Mouse (Mus musculus) forebrain, embryonic 13.5 days (tissue): ENCODE measurements at regions not wholly inside any gene's neighbourhood (a gene's known extent, or its start where the extent isn't known, plus 50 kb on each side); places are given as distances from the start of the nearest gene placed in this dataset.

ENCODE experiments used
- ATAC-seq: fragments of 200-750 bp; cut with Nextera tagmentation; 2 replicates; pipeline ENCODE4 v1.8.0; 2017
- H3K27ac ChIP-seq: fragments of 300-500 bp; sonication (generic); 2 replicates; pipeline ENCODE4 v1.5.1; 2015; ENCODE audit warnings: inconsistent platforms, mild to moderate bottlenecking, moderate library complexity
- H3K27me3 ChIP-seq: fragments of 300-500 bp; sonication (generic); 2 replicates; pipeline ENCODE4 v1.6.1; 2015; ENCODE audit warnings: mild to moderate bottlenecking, inconsistent platforms
- H3K36me3 ChIP-seq: fragments of 300-500 bp; sonication (generic); 2 replicates; pipeline ENCODE4 v1.6.1; 2015; ENCODE audit warnings: mild to moderate bottlenecking, inconsistent platforms; ENCODE audit not compliant: poor library complexity, severe bottlenecking
- H3K4me1 ChIP-seq: fragments of 300-500 bp; sonication (generic); 2 replicates; pipeline ENCODE4 v1.6.1; 2015; ENCODE audit warnings: inconsistent platforms
- H3K4me2 ChIP-seq: fragments of 300-500 bp; sonication (generic); 2 replicates; pipeline ENCODE4 v1.6.1; 2015; ENCODE audit warnings: inconsistent platforms, mild to moderate bottlenecking, moderate library complexity
- H3K4me3 ChIP-seq: fragments of 300-500 bp; sonication (generic); 2 replicates; pipeline ENCODE4 v1.5.1; 2015; ENCODE audit warnings: mild to moderate bottlenecking, inconsistent platforms
- H3K9ac ChIP-seq: fragments of 300-500 bp; sonication (generic); 2 replicates; pipeline ENCODE4 v1.6.1; 2015; ENCODE audit warnings: mild to moderate bottlenecking, inconsistent platforms
- H3K9me3 ChIP-seq: fragments of 300-500 bp; sonication (generic); replicated peaks from 2 replicates; pipeline ENCODE4 v1.6.1; 2016; ENCODE audit warnings: inconsistent platforms
- WGBS: fragments of 180-500 bp; shearing (Covaris S2); methylation state at CpG from one replicate; pipeline ENCODE4 v1.1.7; 2015; 5-methylcytosine and 5-hydroxymethylcytosine counted together

- ATAC-seq: no peak
Measured at GRCm38 (mm10) chr16:5578333-5578732, 306.8 kb upstream of the Rbfox1 start.

GRCm38 (mm10) chr16:5572780-5573179 lies 312.4 kb upstream of the Rbfox1 start:
- peak; percentile 90 for ATAC-seq
- no peak overlapping the region for H3K4me3 ChIP-seq
- peak overlapping the region; percentile 64 for H3K27ac ChIP-seq

More at GRCm38 (mm10) chr16:5578333-5578732, 306.8 kb upstream of the Rbfox1 start:
- WGBS: 13% methylated on average over 3 of the region's 3 CpGs
- H3K4me3 ChIP-seq: no peak overlapping the region
- no peaks in the 10 kb centered on the region for H3K36me3 ChIP-seq
- H3K9ac ChIP-seq: no peak overlapping the region
- peaks cover 24% of the 10 kb centered on the region for H3K4me1 ChIP-seq
- H3K27me3 ChIP-seq: no peaks in the 10 kb centered on the region
- H3K27ac ChIP-seq: no peak overlapping the region
- no peaks in the 10 kb centered on the region; the same call in 1 of the 2 replicates for H3K9me3 ChIP-seq
- H3K4me2 ChIP-seq: no peak overlapping the region

GRCm38 (mm10) chr16:5570619-5571018 lies 314.5 kb upstream of the Rbfox1 start:
- Histone ChIP-seq H3K4me3 (no peak overlapping the region), H3K9me3 (no peaks in the 10 kb centered on the region), H3K4me2 (no peak overlapping the region), H3K9ac (no peak overlapping the region), H3K27me3 (no peaks in the 10 kb centered on the region), H3K27ac (no peak overlapping the region), H3K36me3 (no peaks in the 10 kb centered on the region), H3K4me1 (peaks cover 46% of the 10 kb centered on the region)
- 93% methylated on average over 4 of the region's 4 CpGs for WGBS
- ATAC-seq: no peak

More at GRCm38 (mm10) chr16:5572780-5573179, 312.4 kb upstream of the Rbfox1 start:
- Histone ChIP-seq H3K4me1 (peaks cover 46% of the 10 kb centered on the region), H3K27me3 (no peaks in the 10 kb centered on the region), H3K9ac (no peak overlapping the region), H3K36me3 (no peaks in the 10 kb centered on the region), H3K4me2 (no peak overlapping the region), H3K9me3 (no peaks in the 10 kb centered on the region)

DNA sequence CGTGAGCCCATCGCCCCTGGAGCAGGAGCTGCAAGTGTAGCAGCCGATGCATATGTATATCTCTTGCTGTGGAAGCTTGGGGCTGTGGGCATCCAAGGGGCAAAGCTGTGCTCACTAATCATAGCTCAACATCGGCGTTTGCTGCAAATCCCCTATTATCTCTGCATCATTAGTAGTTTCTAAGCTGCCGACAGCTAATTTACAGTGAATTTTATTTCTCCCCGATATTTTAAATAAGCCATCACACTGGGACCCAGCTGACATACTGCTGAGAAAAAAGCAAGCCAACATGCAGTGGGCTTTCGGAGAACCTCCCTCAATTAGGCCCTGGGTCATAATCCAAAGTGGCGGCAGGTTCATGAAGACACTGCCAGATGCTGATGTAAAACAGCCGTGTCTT lies 313.3 kb upstream of the Eef2kmt start:
- no peaks in the 10 kb centered on the region for H3K36me3 ChIP-seq
- WGBS: 36% methylated on average over 10 of the region's 10 CpGs
- H3K27ac ChIP-seq: peak overlapping the region; percentile 7; the same call in 1 of the 2 replicates
- ATAC-seq: no peak
- no peak overlapping the region for H3K4me2 ChIP-seq
- no peaks in the 10 kb centered on the region for H3K9me3 ChIP-seq
- H3K4me3 ChIP-seq: no peak overlapping the region
- no peak overlapping the region for H3K9ac ChIP-seq
- peaks cover 37% of the 10 kb centered on the region for H3K4me1 ChIP-seq
- H3K27me3 ChIP-seq: no peaks in the 10 kb centered on the region

DNA sequence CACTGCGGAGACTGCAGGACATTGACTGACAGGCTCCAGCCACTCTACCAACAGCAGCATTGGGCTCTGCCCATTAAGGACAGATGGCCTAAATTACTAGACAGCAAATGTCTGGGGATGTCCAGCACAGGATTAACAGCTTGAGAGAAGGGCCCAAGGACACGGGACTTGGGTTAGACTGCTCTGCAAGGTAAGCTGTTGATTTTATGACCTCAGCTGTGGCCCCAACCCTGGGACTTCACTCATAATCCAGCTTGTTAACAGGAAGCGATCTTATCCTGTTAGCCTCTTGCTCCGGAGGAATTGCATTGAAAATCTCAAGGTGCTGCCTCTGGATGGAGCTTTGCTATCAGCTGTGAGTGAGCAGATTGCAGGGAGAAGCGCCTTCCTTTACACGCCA lies 293.2 kb upstream of the Eef2kmt start:
- Histone ChIP-seq H3K4me1 (no peaks in the 10 kb centered on the region), H3K4me3 (no peak overlapping the region), H3K9ac (no peak overlapping the region), H3K9me3 (no peaks in the 10 kb centered on the region), H3K4me2 (no peak overlapping the region), H3K36me3 (no peaks in the 10 kb centered on the region), H3K27me3 (no peaks in the 10 kb centered on the region), H3K27ac (no peak overlapping the region)
- 68% methylated on average over 6 of the region's 6 CpGs for WGBS
- no peak for ATAC-seq

DNA sequence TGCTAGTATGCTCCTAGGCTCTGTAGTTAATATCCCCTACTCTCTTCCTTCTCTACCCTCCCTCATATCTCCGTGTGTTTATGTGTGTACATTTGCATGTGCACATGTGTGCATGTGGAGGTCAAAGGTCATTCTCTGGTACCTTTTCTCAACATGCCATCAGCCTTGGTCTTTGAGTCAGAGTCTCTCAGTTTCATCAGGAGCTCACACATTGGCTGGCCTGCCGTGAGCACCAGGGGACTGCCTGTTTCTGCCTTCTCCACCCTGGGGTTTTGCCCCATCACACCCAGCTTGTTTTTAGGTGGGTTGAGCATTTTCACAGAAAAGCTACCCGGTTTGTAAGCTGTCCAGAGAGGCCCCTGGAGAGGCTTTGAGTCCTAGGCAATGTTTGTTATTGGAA lies 292.8 kb upstream of the Eef2kmt start:
- no peak for ATAC-seq
- no peak overlapping the region for H3K4me2 ChIP-seq
- H3K36me3 ChIP-seq: no peaks in the 10 kb centered on the region
- no peaks in the 10 kb centered on the region for H3K27me3 ChIP-seq
- 73% methylated on average over 3 of the region's 3 CpGs for WGBS
- no peaks in the 10 kb centered on the region for H3K4me1 ChIP-seq
- H3K9me3 ChIP-seq: no peaks in the 10 kb centered on the region
- H3K9ac ChIP-seq: no peak overlapping the region
- H3K27ac ChIP-seq: no peak overlapping the region
- no peak overlapping the region for H3K4me3 ChIP-seq

DNA sequence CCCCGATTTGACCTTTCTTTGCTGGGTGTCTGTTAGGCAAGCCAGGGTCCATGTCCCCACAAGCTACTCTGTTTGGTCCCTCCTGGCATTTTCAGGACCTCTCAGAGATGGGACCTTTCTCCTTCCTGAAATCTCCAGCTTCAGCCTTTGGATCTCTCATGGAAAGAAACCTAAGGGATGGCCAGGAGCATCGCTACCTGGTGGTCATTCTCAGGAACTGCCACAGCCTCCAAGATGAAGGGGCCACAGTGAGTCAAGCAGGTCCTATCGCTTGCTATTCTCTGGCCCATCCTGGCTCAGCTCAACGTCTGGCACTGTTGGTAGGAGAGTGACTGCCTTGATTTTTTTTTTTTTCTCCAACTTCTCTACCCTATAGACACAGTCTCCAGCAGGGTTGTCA lies 291.0 kb upstream of the Eef2kmt start:
- Histone ChIP-seq H3K4me1 (no peaks in the 10 kb centered on the region), H3K36me3 (no peaks in the 10 kb centered on the region), H3K27ac (no peak overlapping the region), H3K9me3 (no peaks in the 10 kb centered on the region), H3K9ac (no peak overlapping the region), H3K4me2 (no peak overlapping the region), H3K4me3 (no peak overlapping the region), H3K27me3 (no peaks in the 10 kb centered on the region)
- ATAC-seq: no peak
- 64% methylated on average over 4 of the region's 4 CpGs for WGBS

DNA sequence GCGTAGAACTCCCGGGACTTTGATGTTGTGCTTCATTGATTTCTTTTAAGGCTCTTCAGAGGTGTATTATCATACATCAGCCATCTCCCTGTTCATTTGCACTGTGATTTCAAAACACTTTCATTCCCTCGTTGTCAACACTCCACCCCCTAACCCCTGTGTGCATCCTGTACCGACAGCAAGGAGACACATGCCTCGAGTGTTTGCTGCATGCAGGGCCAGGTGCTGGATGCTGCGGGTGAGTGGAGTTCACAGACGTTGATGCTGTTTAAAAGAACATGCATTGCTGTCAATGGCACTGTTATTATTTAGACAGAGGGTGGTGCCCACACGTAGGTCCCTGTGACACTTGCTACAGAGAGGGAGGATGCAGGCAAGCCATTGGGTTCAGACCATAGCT lies 290.0 kb upstream of the Eef2kmt start:
- H3K9ac ChIP-seq: no peak overlapping the region
- H3K4me2 ChIP-seq: no peak overlapping the region
- ATAC-seq: no peak
- no peak overlapping the region for H3K4me3 ChIP-seq
- no peaks in the 10 kb centered on the region for H3K36me3 ChIP-seq
- H3K9me3 ChIP-seq: no peaks in the 10 kb centered on the region
- no peak overlapping the region for H3K27ac ChIP-seq
- H3K27me3 ChIP-seq: no peaks in the 10 kb centered on the region
- WGBS: 41% methylated on average over 8 of the region's 8 CpGs
- H3K4me1 ChIP-seq: no peaks in the 10 kb centered on the region

- no peaks in the 10 kb centered on the region for H3K4me1 ChIP-seq
- no peak overlapping the region for H3K27ac ChIP-seq
- no peak overlapping the region for H3K4me2 ChIP-seq
- ATAC-seq: no peak
- H3K27me3 ChIP-seq: no peaks in the 10 kb centered on the region
- WGBS: 65% methylated on average over 2 of the region's 2 CpGs
- H3K36me3 ChIP-seq: no peaks in the 10 kb centered on the region
- H3K9ac ChIP-seq: no peak overlapping the region
- no peak overlapping the region for H3K4me3 ChIP-seq
- H3K9me3 ChIP-seq: no peaks in the 10 kb centered on the region
Measured at GRCm38 (mm10) chr16:5544436-5544835, 288.7 kb upstream of the Eef2kmt start.

DNA sequence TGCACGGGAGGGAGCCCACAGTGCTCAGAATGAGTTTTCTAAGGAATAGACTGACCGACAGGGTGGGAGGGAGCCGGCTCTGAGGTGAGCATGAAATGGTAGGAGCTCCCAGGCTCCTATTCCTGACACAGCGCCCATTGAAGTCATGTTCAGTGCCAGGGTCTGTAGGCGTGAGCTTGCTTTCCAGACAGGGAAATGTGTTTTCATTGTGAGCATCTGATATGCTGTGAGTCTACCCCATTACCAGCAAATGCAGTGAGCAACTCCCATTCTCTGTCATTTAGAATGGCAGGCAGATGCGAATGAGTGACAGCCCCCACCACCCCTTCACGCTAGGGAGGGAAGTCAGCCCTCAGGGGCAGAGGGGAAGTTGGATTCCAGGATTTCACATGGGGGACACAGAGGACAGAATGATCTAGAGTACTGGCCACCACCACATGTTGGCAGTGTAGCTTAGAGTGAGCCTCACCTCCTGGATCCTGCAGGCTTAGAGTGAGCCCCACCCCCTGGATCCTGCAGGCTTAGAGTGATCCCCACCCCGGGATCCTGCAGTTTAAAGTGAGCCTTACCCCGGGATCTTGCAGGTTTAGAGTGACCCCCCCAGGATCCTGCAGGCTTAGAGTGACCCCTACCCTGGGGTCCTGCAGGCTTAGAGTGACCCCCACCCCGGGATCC lies 283.2 kb upstream of the Eef2kmt start:
- Histone ChIP-seq H3K4me3 (no peak overlapping the region), H3K9ac (no peak overlapping the region), H3K9me3 (no peaks in the 10 kb centered on the region), H3K4me1 (peaks cover 10% of the 10 kb centered on the region), H3K36me3 (no peaks in the 10 kb centered on the region), H3K27ac (0 out of 2 replicates have a peak overlapping the region, but pooled peaks have one; percentile 15), H3K27me3 (peaks cover 12% of the 10 kb centered on the region; the same call in 1 of the 2 replicates), H3K4me2 (no peak overlapping the region)
- peak; percentile 50 for ATAC-seq
- WGBS: 49% methylated on average over 10 of the region's 10 CpGs

GRCm38 (mm10) chr16:5537286-5538204 lies 281.8 kb upstream of the Eef2kmt start:
- Histone ChIP-seq H3K27me3 (peaks cover 12% of the 10 kb centered on the region; the same call in 1 of the 2 replicates), H3K4me3 (no peak overlapping the region), H3K36me3 (no peaks in the 10 kb centered on the region), H3K27ac (no peak overlapping the region), H3K4me2 (no peak overlapping the region), H3K9ac (no peak overlapping the region), H3K4me1 (peaks cover 10% of the 10 kb centered on the region), H3K9me3 (no peaks in the 10 kb centered on the region)
- WGBS: 44% methylated on average over 11 of the region's 11 CpGs
- no peak for ATAC-seq

- Histone ChIP-seq H3K9me3 (no peaks in the 10 kb centered on the region), H3K9ac (peak overlapping the region; percentile 10; the same call in 1 of the 2 replicates), H3K4me1 (peaks cover 10% of the 10 kb centered on the region), H3K27me3 (peaks cover 12% of the 10 kb centered on the region; the same call in 1 of the 2 replicates), H3K36me3 (no peaks in the 10 kb centered on the region), H3K4me3 (no peak overlapping the region), H3K27ac (no peak overlapping the region), H3K4me2 (peak overlapping the region; percentile 26)
- no peak for ATAC-seq
- WGBS: 15% methylated on average over 14 of the region's 14 CpGs
Measured at GRCm38 (mm10) chr16:5536515-5536972, 280.8 kb upstream of the Eef2kmt start.
